Mouse (Mus musculus) lung, embryonic 15.5 days (tissue): ENCODE results near the gene Col5a1. TPM values are rescaled to one million over a fixed set of nuclear protein-coding genes. Genes with fewer than 3 reads are reported as not detected.

Experiments used
- ATAC-seq: fragments of 200-750 bp; cut with Nextera tagmentation; 2 replicates; pipeline ENCODE4 v1.8.0; 2017; ENCODE audit warnings: moderate number of reproducible peaks, borderline replicate concordance; ENCODE audit not compliant: low FRiP score, low TSS enrichment; ENCODE audit errors: extremely low read depth
- H3K27ac ChIP-seq: fragments of 300-500 bp; sonication (generic); 2 replicates; pipeline ENCODE4 v1.5.1; 2015; ENCODE audit warnings: moderate library complexity, mild to moderate bottlenecking, inconsistent platforms
- H3K27me3 ChIP-seq: fragments of 300-500 bp; sonication (generic); 2 replicates; pipeline ENCODE4 v1.6.1; 2015; ENCODE audit warnings: inconsistent platforms
- H3K36me3 ChIP-seq: fragments of 300-500 bp; sonication (generic); 2 replicates; pipeline ENCODE4 v1.6.1; 2015; ENCODE audit warnings: inconsistent platforms
- H3K4me1 ChIP-seq: fragments of 300-500 bp; sonication (generic); 2 replicates; pipeline ENCODE4 v1.6.1; 2015; ENCODE audit warnings: inconsistent platforms
- H3K4me2 ChIP-seq: fragments of 300-500 bp; sonication (generic); 2 replicates; pipeline ENCODE4 v1.6.1; 2015; ENCODE audit warnings: inconsistent platforms, mild to moderate bottlenecking, moderate library complexity
- H3K4me3 ChIP-seq: fragments of 300-500 bp; sonication (generic); 2 replicates; pipeline ENCODE4 v1.5.1; 2015; ENCODE audit warnings: mild to moderate bottlenecking, inconsistent platforms
- H3K9ac ChIP-seq: fragments of 300-500 bp; sonication (generic); 2 replicates; pipeline ENCODE4 v1.6.1; 2015; ENCODE audit warnings: inconsistent platforms
- H3K9me3 ChIP-seq: fragments of 300-500 bp; sonication (generic); 2 replicates; pipeline ENCODE4 v1.6.1; 2016; ENCODE audit warnings: inconsistent platforms
- WGBS: fragments of 180-500 bp; shearing (Covaris S2); methylation state at CpG from one replicate; pipeline ENCODE4 v1.1.7; 2015; 5-methylcytosine and 5-hydroxymethylcytosine counted together
- polyA plus RNA-seq: library from polyadenylated mRNA; unstranded; fragments of >200 nt; fragmentation: Nextera tagmentation; extraction: Ambion mirVana; gene quantifications from 2 replicates; pipeline ENCODE4 v1.2.1, GENCODE M21; 2015

The Col5a1 gene
- polyA plus RNA-seq: 76.4 and 78.9 TPM in 2 replicates

DNA sequence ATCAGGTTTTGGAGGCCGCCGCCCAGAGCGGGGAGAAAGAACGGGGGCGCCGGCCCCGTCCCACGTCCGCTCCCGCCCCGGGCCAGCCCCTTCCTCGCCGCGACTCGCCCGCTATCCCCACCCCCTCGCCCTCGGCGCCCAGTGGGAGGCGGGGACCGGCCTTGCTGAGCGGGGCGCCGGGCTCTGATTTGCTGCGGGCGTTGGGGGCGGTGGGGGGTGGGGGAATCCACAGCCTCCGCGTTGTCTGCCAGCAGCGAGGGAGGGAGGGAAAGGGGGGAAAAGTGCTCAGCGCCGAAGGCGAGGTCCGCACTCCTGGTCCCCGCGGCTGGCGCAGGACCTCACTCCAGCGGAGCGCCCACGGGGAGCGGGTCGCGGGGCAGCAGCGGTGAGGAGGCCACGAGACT, at the start of gene Col5a1:
Gene Col5a1 (plus strand): TSS at position 278 of the 404 bp plus-strand sequence.
- Histone ChIP-seq H3K27me3 (no peaks in the 10 kb centered on the region), H3K4me2 (peak within 1 kb of the TSS; percentile 93), H3K27ac (peak within 1 kb of the TSS; percentile 93), H3K9me3 (no peaks in the 10 kb centered on the region), H3K36me3 (no peaks in the 10 kb centered on the region), H3K4me3 (peak within 1 kb of the TSS; percentile 82), H3K9ac (peak within 1 kb of the TSS; percentile 89), H3K4me1 (peaks cover 52% of the 10 kb centered on the region)
- 0% methylated on average over 43 of the region's 45 CpGs for WGBS
- ATAC-seq: peak; percentile 90

DNA sequence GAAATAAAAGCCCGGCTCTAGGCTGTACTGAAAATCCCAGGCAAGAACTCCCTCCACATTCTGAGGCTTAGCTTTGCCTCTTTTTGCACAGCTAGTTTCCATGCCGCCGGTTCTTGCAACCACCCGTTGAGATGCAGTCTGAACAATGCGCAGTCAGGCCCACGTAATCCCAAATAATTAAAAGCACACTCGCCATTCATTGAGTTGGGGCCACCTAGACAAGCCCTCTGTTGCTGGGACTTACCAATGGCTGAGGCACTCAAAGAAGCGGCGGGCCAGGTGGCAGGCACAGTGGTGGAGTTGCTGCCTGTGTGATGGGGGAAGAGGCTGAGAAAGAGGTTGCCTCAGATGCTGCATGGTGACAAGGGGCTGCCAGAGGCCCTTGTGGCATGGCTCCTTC, 48.1 kb upstream of the Col5a1 start:
- H3K4me2 ChIP-seq: no peak overlapping the region
- H3K27me3 ChIP-seq: no peaks in the 10 kb centered on the region
- H3K4me3 ChIP-seq: no peak overlapping the region
- H3K27ac ChIP-seq: no peak overlapping the region
- no peak overlapping the region for H3K9ac ChIP-seq
- peaks cover 35% of the 10 kb centered on the region for H3K4me1 ChIP-seq
- H3K36me3 ChIP-seq: no peaks in the 10 kb centered on the region
- 88% methylated on average over 9 of the region's 9 CpGs for WGBS
- H3K9me3 ChIP-seq: no peaks in the 10 kb centered on the region
- no peak for ATAC-seq

DNA sequence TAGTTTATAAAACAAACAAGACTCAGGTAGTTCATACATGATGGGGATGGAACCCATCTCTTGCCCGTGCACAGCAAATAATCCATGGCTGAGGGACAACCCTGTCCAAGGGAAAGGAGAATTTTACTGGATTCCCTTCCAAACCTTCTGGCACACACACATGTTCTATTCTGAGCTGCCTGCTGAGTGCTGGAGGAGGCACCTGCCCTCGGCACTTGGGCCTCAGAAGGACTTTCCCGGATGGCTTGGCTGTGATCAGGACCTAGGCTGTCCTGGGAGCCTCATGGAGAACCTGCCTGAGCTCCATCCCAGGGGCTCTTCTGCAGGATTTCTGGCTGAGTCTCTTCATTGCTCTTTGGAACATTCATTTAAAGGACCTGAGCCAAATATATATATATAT, 45.3 kb upstream of the Col5a1 start:
- no peak overlapping the region for H3K9ac ChIP-seq
- H3K27me3 ChIP-seq: no peaks in the 10 kb centered on the region
- H3K27ac ChIP-seq: no peak overlapping the region
- 51% methylated on average over 3 of the region's 3 CpGs for WGBS
- ATAC-seq: no peak
- no peaks in the 10 kb centered on the region for H3K9me3 ChIP-seq
- no peak overlapping the region for H3K4me3 ChIP-seq
- H3K4me2 ChIP-seq: no peak overlapping the region
- H3K36me3 ChIP-seq: no peaks in the 10 kb centered on the region
- H3K4me1 ChIP-seq: peaks cover 13% of the 10 kb centered on the region

DNA sequence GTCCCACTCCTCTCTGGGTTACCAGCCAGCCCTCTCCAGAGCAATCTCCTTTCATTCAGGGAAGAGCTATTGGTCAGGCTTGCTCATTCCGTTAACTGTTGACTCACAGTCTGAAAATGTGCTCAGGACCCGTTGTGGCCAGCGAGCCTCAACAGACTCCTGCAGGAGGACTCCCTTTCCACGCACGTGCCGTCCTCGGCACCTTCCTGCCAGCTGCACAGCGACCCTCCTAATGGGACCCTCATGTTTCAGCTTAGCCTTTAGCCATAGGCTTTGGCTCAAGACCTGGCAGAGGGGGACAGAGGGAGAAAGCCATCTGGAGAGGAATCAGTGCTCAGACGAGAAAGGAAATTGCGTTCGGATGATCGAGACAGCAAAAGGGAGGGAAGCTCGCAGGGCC, 43.3 kb upstream of the Col5a1 start:
- Histone ChIP-seq H3K4me1 (peaks cover 8% of the 10 kb centered on the region; the same call in 1 of the 2 replicates), H3K27ac (no peak overlapping the region), H3K9me3 (no peaks in the 10 kb centered on the region), H3K27me3 (no peaks in the 10 kb centered on the region), H3K4me3 (no peak overlapping the region), H3K4me2 (no peak overlapping the region), H3K36me3 (no peaks in the 10 kb centered on the region), H3K9ac (no peak overlapping the region)
- WGBS: 66% methylated on average over 13 of the region's 13 CpGs
- no peak for ATAC-seq

GRCm38 (mm10) chr2:27844885-27845284, 41.3 kb upstream of the Col5a1 start:
- WGBS: 86% methylated on average over 4 of the region's 4 CpGs
- Histone ChIP-seq H3K9ac (no peak overlapping the region), H3K36me3 (no peaks in the 10 kb centered on the region), H3K27ac (no peak overlapping the region), H3K4me3 (no peak overlapping the region), H3K9me3 (no peaks in the 10 kb centered on the region), H3K27me3 (no peaks in the 10 kb centered on the region), H3K4me1 (peaks cover 16% of the 10 kb centered on the region; the same call in 1 of the 2 replicates), H3K4me2 (no peak overlapping the region)
- ATAC-seq: no peak

- WGBS: 55% methylated on average over 5 of the region's 5 CpGs
- Histone ChIP-seq H3K4me3 (no peak overlapping the region), H3K27me3 (no peaks in the 10 kb centered on the region), H3K9me3 (no peaks in the 10 kb centered on the region), H3K4me2 (no peak overlapping the region), H3K27ac (no peak overlapping the region), H3K9ac (no peak overlapping the region), H3K36me3 (no peaks in the 10 kb centered on the region), H3K4me1 (peaks cover 10% of the 10 kb centered on the region; the same call in 1 of the 2 replicates)
- no peak for ATAC-seq
These were observed 39.2 kb upstream of the Col5a1 start for GRCm38 (mm10) chr2:27847001-27847400.

DNA sequence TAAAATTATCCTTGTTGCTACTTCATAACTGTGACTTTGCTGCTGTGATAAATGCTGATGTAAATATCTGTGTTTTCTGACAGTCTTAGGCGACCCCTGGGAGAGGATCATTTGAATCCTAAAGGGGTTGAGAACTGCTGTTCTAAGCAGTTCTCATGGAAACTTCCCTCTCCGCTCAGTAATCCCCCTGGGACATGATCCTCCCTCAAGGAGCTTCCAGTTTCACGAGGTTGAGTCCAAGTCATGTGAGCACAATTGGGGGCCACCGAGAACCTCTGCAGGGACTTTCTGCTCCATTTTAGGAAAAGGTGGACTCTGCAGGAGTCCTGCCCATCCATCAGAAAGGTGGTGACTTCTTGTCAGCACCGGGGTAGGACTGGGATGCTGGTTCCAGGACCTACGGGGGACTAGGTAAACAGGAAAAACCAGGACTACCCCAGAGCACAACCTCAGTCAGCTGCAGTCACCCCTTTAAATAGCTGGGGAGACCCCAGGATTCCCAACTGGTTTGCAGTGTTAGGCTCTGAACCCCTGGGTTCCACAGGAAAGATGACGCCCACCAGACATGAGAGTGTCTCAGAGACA, 38.3 kb upstream of the Col5a1 start:
- no peak for ATAC-seq

DNA sequence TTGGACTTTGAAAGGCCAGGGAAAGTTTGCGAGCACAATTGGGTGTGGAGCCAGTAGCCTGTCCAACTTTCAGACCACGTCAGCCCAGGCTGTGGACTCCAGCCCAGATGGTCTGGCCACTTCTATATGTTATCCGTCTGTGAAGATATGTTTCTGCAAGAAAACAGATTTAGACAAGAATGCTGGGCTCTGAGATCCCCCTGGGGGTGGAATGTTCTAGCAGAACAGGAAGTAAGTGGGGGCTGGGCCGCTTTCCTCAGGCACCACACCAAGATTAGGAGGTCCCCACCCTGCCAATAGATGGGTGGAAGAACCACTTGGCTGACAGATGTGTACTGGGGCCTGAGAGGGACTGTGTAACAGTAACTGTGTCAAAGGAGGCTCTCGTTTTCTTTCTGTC, 37.8 kb upstream of the Col5a1 start:
- Histone ChIP-seq H3K9ac (no peak overlapping the region), H3K27ac (peak overlapping the region; percentile 75), H3K4me3 (no peak overlapping the region), H3K4me1 (peaks cover 10% of the 10 kb centered on the region; the same call in 1 of the 2 replicates), H3K4me2 (no peak overlapping the region), H3K27me3 (no peaks in the 10 kb centered on the region), H3K9me3 (no peaks in the 10 kb centered on the region), H3K36me3 (no peaks in the 10 kb centered on the region)
- 24% methylated on average over 5 of the region's 5 CpGs for WGBS
- peak; percentile 82 for ATAC-seq

More for the DNA sequence above, 38.3 kb upstream of the Col5a1 start:
- Histone ChIP-seq H3K27me3 (no peaks in the 10 kb centered on the region), H3K4me1 (peaks cover 10% of the 10 kb centered on the region; the same call in 1 of the 2 replicates), H3K9me3 (no peaks in the 10 kb centered on the region), H3K27ac (peak overlapping the region; percentile 75), H3K4me3 (no peak overlapping the region), H3K36me3 (no peaks in the 10 kb centered on the region), H3K9ac (no peak overlapping the region), H3K4me2 (no peak overlapping the region)
- 56% methylated on average over 7 of the region's 7 CpGs for WGBS

DNA sequence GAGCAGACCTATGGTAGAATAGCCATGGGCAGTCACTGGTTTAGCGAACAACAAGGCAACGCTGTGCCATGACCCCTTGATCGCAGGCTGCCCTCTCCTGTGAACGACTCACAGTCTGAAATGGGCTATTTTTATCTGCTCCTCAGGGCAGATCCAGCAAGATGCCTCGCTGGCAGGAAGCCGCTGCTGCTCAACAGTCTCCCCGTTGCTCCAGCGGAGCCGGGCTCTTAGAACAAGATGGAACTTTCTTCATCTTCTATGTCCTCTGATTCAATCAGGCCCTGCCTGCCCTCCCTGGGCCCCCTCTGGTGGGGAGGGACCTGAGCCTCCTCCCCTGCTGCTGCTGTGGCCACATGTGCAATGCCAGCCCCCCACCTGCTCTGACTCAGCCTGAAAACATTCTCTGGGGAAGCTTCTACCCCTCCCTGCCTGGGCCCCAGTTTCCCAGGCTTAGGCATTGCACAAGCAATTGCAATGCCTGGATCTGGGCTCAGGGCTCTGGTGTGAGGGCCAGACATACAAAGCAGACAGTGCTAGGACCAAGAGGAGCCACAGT, 27.8 kb upstream of the Col5a1 start:
- Histone ChIP-seq H3K4me1 (peaks cover 21% of the 10 kb centered on the region), H3K36me3 (no peaks in the 10 kb centered on the region), H3K4me2 (no peak overlapping the region), H3K27me3 (no peaks in the 10 kb centered on the region), H3K9ac (no peak overlapping the region), H3K4me3 (no peak overlapping the region), H3K27ac (peak overlapping the region; percentile 59), H3K9me3 (no peaks in the 10 kb centered on the region)
- WGBS: 29% methylated on average over 9 of the region's 9 CpGs
- ATAC-seq: peak; percentile 76

- no peaks in the 10 kb centered on the region for H3K36me3 ChIP-seq
- H3K27me3 ChIP-seq: no peaks in the 10 kb centered on the region
- H3K9me3 ChIP-seq: no peaks in the 10 kb centered on the region
- WGBS: 54% methylated on average over 9 of the region's 9 CpGs
- H3K4me2 ChIP-seq: no peak overlapping the region
- no peak overlapping the region for H3K9ac ChIP-seq
- no peak for ATAC-seq
- H3K27ac ChIP-seq: no peak overlapping the region
- no peak overlapping the region for H3K4me3 ChIP-seq
- H3K4me1 ChIP-seq: peaks cover 21% of the 10 kb centered on the region
These were observed 24.5 kb upstream of the Col5a1 start for GRCm38 (mm10) chr2:27861576-27862238.

DNA sequence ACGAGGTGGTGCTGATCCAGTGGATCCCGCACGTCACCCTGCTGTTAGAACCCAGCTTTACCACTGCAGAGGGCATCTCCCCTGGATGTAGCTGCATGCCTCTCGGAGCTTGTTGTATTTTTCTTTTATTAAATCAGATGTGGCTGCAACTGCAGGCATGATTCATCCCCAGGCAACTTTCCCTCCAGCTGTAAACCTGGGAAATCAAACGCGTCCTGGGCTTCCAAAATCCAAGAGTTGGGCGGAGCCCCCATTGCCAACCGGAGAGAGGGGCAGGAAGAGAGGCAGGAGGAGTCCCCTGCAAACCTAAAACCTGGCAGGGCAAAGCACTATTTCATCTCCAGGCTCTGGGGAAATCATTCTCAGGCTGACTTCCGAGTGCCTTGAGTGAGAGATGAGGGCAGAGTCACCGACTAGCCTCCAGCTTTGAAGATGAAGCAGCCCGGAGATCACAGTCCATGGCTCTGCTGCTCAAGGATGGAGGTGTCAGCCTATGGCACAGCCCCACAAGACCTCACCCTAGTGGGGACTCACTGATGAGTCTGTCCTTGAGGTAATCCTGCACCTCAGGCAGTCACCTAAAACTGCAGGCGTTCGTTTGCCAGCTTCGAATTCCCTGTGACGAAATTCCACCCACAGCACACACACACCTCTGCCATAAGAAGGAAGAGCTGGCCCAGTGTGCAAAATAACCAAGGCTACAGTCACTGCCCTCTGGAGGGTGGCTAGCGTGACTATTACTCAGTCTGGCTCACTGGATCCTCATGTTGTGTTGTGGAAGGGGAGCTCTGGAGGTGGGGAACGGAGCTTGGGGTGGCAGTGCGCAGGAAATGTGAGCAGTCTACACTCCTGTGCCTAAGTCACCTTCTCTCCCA, 21.5 kb upstream of the Col5a1 start:
- H3K36me3 ChIP-seq: no peaks in the 10 kb centered on the region
- H3K27me3 ChIP-seq: no peaks in the 10 kb centered on the region
- ATAC-seq: no peak
- H3K4me2 ChIP-seq: no peak overlapping the region
- no peak overlapping the region for H3K4me3 ChIP-seq
- 63% methylated on average over 18 of the region's 18 CpGs for WGBS
- no peaks in the 10 kb centered on the region for H3K9me3 ChIP-seq
- peaks cover 8% of the 10 kb centered on the region; the same call in 1 of the 2 replicates for H3K4me1 ChIP-seq
- no peak overlapping the region for H3K9ac ChIP-seq
- H3K27ac ChIP-seq: no peak overlapping the region
